Mouse (Mus musculus) cerebellum, adult 2 months (tissue): ENCODE results near the gene Ephx1. TPM values are rescaled to one million over a fixed set of nuclear protein-coding genes. Genes with fewer than 3 reads are reported as not detected.

Source experiments
- DNase-seq, 2 experiments: peaks; one replicate each; pipeline ENCODE4 v3.0.0; 2021
- H3K27ac ChIP-seq: fragments of 200-500 bp; 2 replicates; pipeline ENCODE4 v1.5.1; 2012; ENCODE audit warnings: low read length, control low read depth, inconsistent platforms; ENCODE audit not compliant: insufficient read depth
- H3K27me3 ChIP-seq: fragments of 200-500 bp; 2 replicates; pipeline ENCODE4 v1.6.1; 2012; ENCODE audit warnings: inconsistent platforms, mild to moderate bottlenecking, low read length, moderate library complexity; ENCODE audit not compliant: control insufficient read depth, insufficient read depth
- H3K4me1 ChIP-seq: fragments of 200-500 bp; 2 replicates; pipeline ENCODE4 v1.6.1; 2011; ENCODE audit warnings: low read length; ENCODE audit not compliant: control insufficient read depth, insufficient read depth
- H3K4me3 ChIP-seq: fragments of 200-500 bp; replicated peaks from 2 replicates; pipeline ENCODE3; 2011; ENCODE audit warnings: mild to moderate bottlenecking, low read depth, low read length, control low read depth; ENCODE audit not compliant: insufficient read depth
- CTCF ChIP-seq: fragments of 200-500 bp; IDR thresholded peaks from 2 replicates; pipeline ENCODE4 v1.5.1; 2011; ENCODE audit warnings: low read depth, mild to moderate bottlenecking, control low read depth, low read length, moderate library complexity, borderline replicate concordance; ENCODE audit not compliant: insufficient read depth
- POLR2A ChIP-seq: fragments of 200-500 bp; IDR thresholded peaks from 2 replicates; pipeline ENCODE4 v1.6.1; 2011; ENCODE audit warnings: low read length, control low read depth, borderline replicate concordance; ENCODE audit not compliant: insufficient read depth
- WGBS: fragments of 180-500 bp; shearing (Covaris S2); methylation state at CpG from one replicate; pipeline ENCODE4 v1.1.7; 2018; 5-methylcytosine and 5-hydroxymethylcytosine counted together
- polyA plus RNA-seq: library from polyadenylated mRNA; depleted of rRNA; stranded (reverse); fragments of >200 nt; gene quantifications from 2 replicates; pipeline ENCODE4 v1.2.3, GENCODE M21; 2012

Gene Ephx1
- polyA plus RNA-seq, 1 experiment = 54.8 TPM

DNA sequence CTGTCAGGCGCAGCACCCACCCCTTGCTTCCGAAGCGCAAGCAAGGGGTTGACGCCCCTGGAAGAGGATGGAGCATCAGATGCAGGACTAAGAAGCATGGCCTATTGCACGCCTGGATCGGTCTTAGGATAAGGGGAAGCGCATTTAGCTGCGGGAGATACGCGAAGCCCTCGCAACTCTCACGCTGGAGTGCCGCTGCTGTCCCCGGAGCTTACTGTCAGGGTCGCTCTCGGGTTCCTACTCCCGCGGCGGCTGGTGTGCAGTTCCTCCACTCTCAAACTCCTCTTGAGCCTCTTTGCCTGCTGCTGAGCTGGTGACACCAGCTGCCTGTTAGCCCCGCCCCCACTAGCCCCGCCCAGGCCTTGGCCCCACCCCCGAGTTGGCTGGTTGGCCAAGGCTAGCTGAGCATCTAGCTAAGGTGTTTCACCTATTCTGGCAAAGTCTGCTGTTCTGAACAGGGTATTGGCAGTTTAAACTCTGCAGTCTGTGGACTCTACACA lies 3.4 kb downstream of the Ephx1 start:
- TF ChIP-seq CTCF (no peak), POLR2A (peak; percentile 74)
- Histone ChIP-seq H3K4me3 (peak overlapping the region; percentile 77), H3K27ac (peak overlapping the region; percentile 89), H3K4me1 (peaks cover 19% of the 10 kb centered on the region), H3K27me3 (no peaks in the 10 kb centered on the region)
- WGBS = under 1% methylated on average over 22 of the region's 22 CpGs
- peak; percentile 85 to 86 for DNase-seq

DNA sequence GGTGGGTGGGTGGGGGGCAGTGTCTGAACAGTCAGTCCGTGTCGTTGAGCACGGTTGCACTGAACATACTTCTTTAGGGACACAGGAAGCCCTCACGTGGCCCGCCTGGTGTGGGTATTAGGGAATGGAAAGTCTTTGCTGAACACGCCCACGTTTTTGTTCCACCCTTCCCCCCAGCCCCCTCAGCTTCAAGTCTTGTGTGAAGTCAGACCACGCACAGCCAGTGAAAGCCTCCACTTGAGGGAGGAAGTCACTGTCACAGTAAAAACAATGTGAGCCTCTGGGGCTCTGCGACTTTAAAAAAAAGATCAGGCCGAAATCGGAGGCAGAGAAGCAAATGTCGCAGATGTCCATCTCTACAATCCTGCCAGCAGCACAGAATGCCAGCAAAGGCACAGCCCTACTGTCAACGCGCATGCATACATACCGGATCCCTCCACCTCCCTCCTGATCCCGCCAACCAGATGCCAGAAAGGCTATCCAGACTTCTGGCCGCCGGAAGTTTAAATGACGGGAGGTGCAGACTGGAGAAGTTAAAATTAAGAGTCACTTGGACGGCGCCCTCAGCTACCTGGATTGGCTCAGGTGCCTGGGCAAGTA lies 4.1 kb downstream of the Ephx1 start:
- peaks cover 19% of the 10 kb centered on the region for H3K4me1 ChIP-seq
- peak; percentile 81 to 85 for DNase-seq
- peak overlapping the region; percentile 69 for H3K27ac ChIP-seq
- peak overlapping the region; percentile 77 for H3K4me3 ChIP-seq
- TF ChIP-seq CTCF (no peak), POLR2A (peak; percentile 18; the same call in 1 of the 2 replicates)
- WGBS = under 1% methylated on average over 21 of the region's 21 CpGs
- H3K27me3 ChIP-seq = no peaks in the 10 kb centered on the region

DNA sequence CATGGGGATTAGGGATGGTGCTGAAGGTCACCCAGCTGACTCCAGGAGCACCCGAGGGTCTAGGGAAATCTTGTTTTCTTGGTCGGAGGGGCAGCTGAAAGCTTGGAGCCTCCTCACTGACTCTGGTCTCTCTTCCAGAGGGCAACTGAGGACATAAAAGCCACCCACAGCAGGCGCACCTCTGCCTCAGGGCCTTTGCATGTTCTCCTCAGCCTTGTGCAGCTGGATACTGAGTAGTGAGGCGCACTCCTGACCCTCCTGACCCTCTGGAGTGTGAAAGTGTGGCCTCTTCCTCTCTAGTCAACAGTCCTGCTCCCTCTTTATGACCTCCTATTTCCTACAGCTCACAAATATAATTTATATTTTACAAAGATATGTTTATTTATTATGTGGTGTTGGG lies 4.7 kb downstream of the Ephx1 start:
- DNase-seq = no peak
- WGBS = 76% methylated on average over 4 of the region's 4 CpGs
- peak overlapping the region; percentile 49; the same call in 1 of the 2 replicates for H3K27ac ChIP-seq

DNA sequence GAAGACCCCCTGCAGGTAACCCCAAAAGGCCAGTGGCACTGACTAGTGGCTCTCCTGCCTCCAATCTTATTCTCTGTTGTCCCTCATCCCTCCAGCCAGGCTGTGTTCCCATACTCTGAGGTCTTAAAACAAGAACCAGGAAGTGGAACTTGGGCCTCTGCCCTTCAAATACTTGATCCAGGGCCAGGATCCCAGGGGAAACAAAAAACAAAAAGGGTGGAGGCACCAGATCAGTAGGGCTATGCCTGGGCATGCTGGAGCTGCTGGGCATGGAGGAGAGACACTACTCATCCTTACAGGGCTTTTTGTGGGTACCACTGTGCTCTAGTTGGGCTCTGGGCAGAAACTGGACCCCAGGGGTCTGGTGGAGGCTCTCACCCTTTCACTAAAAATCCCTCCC lies 5.1 kb downstream of the Ephx1 start:
- Histone ChIP-seq H3K4me3 (no peak overlapping the region), H3K27ac (peak overlapping the region; percentile 49; the same call in 1 of the 2 replicates), H3K27me3 (no peaks in the 10 kb centered on the region), H3K4me1 (peaks cover 28% of the 10 kb centered on the region)
- peak; percentile 46 to 52 for DNase-seq
- no peak for TF ChIP-seq POLR2A
- no peak for TF ChIP-seq CTCF

More for the DNA sequence above, 4.7 kb downstream of the Ephx1 start:
- no peaks in the 10 kb centered on the region for H3K27me3 ChIP-seq
- TF ChIP-seq CTCF (no peak), POLR2A (no peak)
- peak overlapping the region; percentile 3 for H3K4me3 ChIP-seq
- peaks cover 25% of the 10 kb centered on the region for H3K4me1 ChIP-seq

DNA sequence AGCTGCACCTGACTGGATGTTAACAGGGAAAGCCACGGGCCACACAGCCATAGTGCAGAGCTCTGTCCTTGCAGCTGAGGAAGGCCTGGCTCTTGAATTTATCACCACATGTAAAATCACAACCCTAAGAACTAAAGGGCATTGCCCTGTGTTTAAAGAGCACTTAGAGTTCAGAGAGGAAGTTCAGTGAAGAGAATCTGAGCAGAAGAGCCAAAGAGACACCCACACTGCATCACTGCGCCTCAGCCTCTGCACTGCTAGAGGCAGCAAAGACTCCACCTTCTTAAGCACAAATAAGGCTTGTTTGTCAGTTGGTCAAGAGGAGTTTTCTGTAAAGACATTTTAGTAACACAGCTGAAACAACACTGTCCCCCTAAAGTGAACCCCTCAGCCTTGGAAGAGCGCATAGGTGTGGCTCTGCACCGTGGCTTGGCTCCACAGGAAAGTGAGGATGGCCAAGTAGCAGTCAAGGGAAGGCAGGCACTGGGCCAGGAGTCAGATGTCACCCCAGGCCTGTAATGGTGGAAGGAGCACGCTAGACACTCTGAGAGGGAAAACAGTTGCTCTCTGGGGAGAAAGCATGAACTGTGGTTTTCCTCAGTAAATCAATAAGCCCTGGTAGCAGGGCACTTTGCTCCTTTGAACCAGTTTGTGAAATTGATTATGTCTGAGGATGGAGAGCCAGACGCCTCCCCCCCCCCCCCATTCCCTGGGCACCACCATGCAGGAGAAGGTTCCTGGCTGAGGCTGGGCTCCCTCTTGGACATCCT lies 5.8 kb downstream of the Ephx1 start:
- no peaks in the 10 kb centered on the region for H3K27me3 ChIP-seq
- peaks cover 35% of the 10 kb centered on the region for H3K4me1 ChIP-seq
- DNase-seq = peak; percentile 53 to 62
- WGBS = 36% methylated on average over 6 of the region's 6 CpGs
- 0 out of 2 replicates have a peak overlapping the region, but pooled peaks have one; percentile 12 for H3K27ac ChIP-seq
- H3K4me3 ChIP-seq = no peak overlapping the region
- TF ChIP-seq POLR2A (no peak), CTCF (no peak)

DNA sequence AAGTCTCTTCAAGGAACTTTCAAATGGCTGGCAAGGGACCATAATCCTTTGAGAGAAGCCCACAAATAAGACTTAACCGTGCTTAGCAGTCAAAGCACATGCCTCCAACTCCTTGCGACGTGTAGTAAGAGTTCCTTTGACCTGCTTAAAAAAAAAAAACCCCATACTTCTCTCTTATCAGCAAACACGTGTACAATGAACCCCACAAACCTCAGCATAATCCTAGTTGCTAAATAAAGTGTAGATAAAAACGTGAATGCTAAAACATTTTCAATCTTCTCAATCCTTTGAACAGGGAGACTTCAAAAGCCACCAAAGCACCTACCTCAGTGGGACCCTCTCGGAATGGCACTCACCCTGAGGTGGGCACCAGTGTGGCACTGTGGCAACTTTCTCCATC lies 7.3 kb downstream of the Ephx1 start:
- no peak for TF ChIP-seq CTCF
- no peak for TF ChIP-seq POLR2A
- WGBS = 87% methylated on average over 6 of the region's 6 CpGs
- H3K27me3 ChIP-seq = no peaks in the 10 kb centered on the region
- H3K4me3 ChIP-seq = no peak overlapping the region
- no peak overlapping the region for H3K27ac ChIP-seq
- H3K4me1 ChIP-seq = peaks cover 42% of the 10 kb centered on the region
- peak in 1 of 2 experiments; percentile 3 for DNase-seq

DNA sequence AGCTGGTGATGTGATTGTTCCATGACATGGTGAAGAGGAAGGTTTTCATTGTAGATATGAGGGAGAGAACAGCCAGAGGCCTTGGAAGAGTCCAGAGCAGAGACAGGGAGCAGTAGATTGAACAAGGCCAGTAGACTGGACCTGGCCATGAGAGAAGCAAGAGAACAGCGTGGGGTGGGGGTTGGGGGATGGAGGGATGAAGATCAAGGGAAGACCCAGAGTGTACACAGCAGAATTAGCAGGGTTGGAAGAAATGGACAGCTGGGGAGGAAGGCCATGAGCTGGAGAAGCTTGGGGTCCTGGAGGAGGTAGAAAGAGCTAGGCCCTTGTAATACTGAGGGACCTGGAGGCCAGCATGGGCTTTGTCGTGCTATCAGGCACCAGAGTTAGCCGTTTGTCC lies 8.3 kb downstream of the Ephx1 start:
- H3K27me3 ChIP-seq = no peaks in the 10 kb centered on the region
- WGBS = 96% methylated on average over 3 of the region's 3 CpGs
- H3K4me3 ChIP-seq = no peak overlapping the region
- peak in 1 of 2 experiments; percentile 4 for DNase-seq
- no peak overlapping the region for H3K27ac ChIP-seq
- TF ChIP-seq POLR2A (no peak), CTCF (no peak)
- H3K4me1 ChIP-seq = peaks cover 38% of the 10 kb centered on the region
